Mouse (Mus musculus) neural tube, embryonic 13.5 days (tissue): ENCODE results near the gene Smarcd3. TPM values are rescaled to one million over a fixed set of nuclear protein-coding genes. Genes with fewer than 3 reads are reported as not detected.

Source experiments
- ATAC-seq: fragments of 200-750 bp; cut with Nextera tagmentation; 2 replicates; pipeline ENCODE4 v1.8.0; 2017; ENCODE audit warnings: low read depth, mild to moderate bottlenecking, moderate TSS enrichment, moderate library complexity
- H3K27ac ChIP-seq: fragments of 300-500 bp; sonication (generic); replicated peaks from 2 replicates; pipeline ENCODE4 v1.5.1; 2015; ENCODE audit warnings: moderate library complexity, mild to moderate bottlenecking, inconsistent platforms
- H3K27me3 ChIP-seq: fragments of 300-500 bp; sonication (generic); 2 replicates; pipeline ENCODE4 v1.6.1; 2015; ENCODE audit warnings: mild to moderate bottlenecking, inconsistent platforms
- H3K36me3 ChIP-seq: fragments of 300-500 bp; sonication (generic); 2 replicates; pipeline ENCODE4 v1.6.1; 2015; ENCODE audit warnings: mild to moderate bottlenecking, inconsistent platforms
- H3K4me1 ChIP-seq: fragments of 300-500 bp; sonication (generic); replicated peaks from 2 replicates; pipeline ENCODE4 v1.6.1; 2015; ENCODE audit warnings: inconsistent platforms
- H3K4me2 ChIP-seq: fragments of 300-500 bp; sonication (generic); 2 replicates; pipeline ENCODE4 v1.6.1; 2015; ENCODE audit warnings: inconsistent platforms, mild to moderate bottlenecking, moderate library complexity
- H3K4me3 ChIP-seq: fragments of 300-500 bp; sonication (generic); 2 replicates; pipeline ENCODE4 v1.5.1; 2015; ENCODE audit warnings: mild to moderate bottlenecking, inconsistent platforms
- H3K9ac ChIP-seq: fragments of 300-500 bp; sonication (generic); 2 replicates; pipeline ENCODE4 v1.6.1; 2015; ENCODE audit warnings: moderate library complexity, mild to moderate bottlenecking, inconsistent platforms
- H3K9me3 ChIP-seq: fragments of 300-500 bp; sonication (generic); 2 replicates; pipeline ENCODE4 v1.6.1; 2016; ENCODE audit warnings: inconsistent platforms
- WGBS: fragments of 180-500 bp; shearing (Covaris S2); methylation state at CpG from one replicate; pipeline ENCODE4 v1.1.7; 2015; 5-methylcytosine and 5-hydroxymethylcytosine counted together
- polyA plus RNA-seq: library from polyadenylated mRNA; unstranded; fragments of >200 nt; fragmentation: Nextera tagmentation; extraction: Ambion mirVana; gene quantifications from 2 replicates; pipeline ENCODE4 v1.2.1, GENCODE M21; 2015

Smarcd3 gene
- polyA plus RNA-seq, 1 experiment from 2014 or later = 91.1 TPM

GRCm38 (mm10) chr5:24639081-24639480 is 14.9 kb upstream of the Smarcd3 start:
- ATAC-seq = peak; percentile 32; the same call in 1 of the 2 replicates
- 69% methylated on average over 6 of the region's 6 CpGs for WGBS

GRCm38 (mm10) chr5:24638131-24638530 is 13.9 kb upstream of the Smarcd3 start:
- H3K4me1 ChIP-seq = no peaks in the 10 kb centered on the region
- no peaks in the 10 kb centered on the region for H3K36me3 ChIP-seq
- no peak for ATAC-seq
- H3K4me3 ChIP-seq = no peak overlapping the region
- 55% methylated on average over 6 of the region's 6 CpGs for WGBS
- H3K9ac ChIP-seq = no peak overlapping the region
- H3K9me3 ChIP-seq = no peaks in the 10 kb centered on the region
- no peaks in the 10 kb centered on the region for H3K27me3 ChIP-seq
- H3K4me2 ChIP-seq = no peak overlapping the region
- no peak overlapping the region for H3K27ac ChIP-seq

More at GRCm38 (mm10) chr5:24639081-24639480, 14.9 kb upstream of the Smarcd3 start:
- H3K27me3 ChIP-seq = no peaks in the 10 kb centered on the region
- H3K4me3 ChIP-seq = no peak overlapping the region
- H3K4me1 ChIP-seq = no peaks in the 10 kb centered on the region
- H3K9me3 ChIP-seq = no peaks in the 10 kb centered on the region
- H3K4me2 ChIP-seq = no peak overlapping the region
- no peak overlapping the region; the same call in 1 of the 2 replicates for H3K9ac ChIP-seq
- H3K36me3 ChIP-seq = no peaks in the 10 kb centered on the region
- H3K27ac ChIP-seq = no peak overlapping the region

- Histone ChIP-seq H3K4me1 (no peaks in the 10 kb centered on the region), H3K4me3 (no peak overlapping the region), H3K27me3 (no peaks in the 10 kb centered on the region), H3K36me3 (no peaks in the 10 kb centered on the region), H3K9me3 (no peaks in the 10 kb centered on the region), H3K27ac (no peak overlapping the region), H3K9ac (no peak overlapping the region), H3K4me2 (no peak overlapping the region)
- ATAC-seq = no peak
- WGBS = 77% methylated on average over 4 of the region's 4 CpGs
These were observed 12.8 kb upstream of the Smarcd3 start for GRCm38 (mm10) chr5:24636987-24637386.

DNA sequence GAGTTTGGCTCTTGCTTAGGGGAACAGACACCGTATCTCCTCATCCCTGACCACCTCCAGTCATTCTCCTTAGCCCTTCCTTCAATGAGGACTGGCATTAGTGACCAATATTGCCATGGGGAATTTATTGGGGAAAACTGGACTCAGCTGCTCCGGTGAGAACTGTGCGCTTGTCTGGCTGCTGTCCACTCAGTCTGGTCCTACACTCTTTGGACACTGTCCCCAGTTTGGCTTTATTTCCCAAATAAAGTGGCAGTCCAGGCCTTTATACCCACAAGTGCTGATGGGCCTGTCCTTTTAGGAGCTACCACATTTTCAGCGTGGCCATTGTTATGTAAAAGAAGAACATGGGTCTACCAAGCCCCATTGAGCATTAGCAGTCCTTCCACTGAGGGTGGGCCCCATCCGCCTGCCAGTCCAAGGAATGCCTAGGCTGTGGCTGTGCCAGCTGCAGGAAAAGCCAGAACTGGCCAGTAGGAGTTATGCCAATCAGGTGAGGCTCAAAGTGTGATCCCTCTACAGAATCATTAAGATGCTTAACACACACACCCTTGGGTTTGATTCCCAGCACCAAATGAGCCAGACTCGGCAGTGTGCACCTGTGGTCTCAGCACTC is 11.4 kb upstream of the Smarcd3 start:
- WGBS = 54% methylated on average over 6 of the region's 6 CpGs
- ATAC-seq = no peak

GRCm38 (mm10) chr5:24635093-24635492 is 10.9 kb upstream of the Smarcd3 start:
- 55% methylated on average over 1 of the region's 1 CpGs for whole genome bisulfite sequencing
- ATAC-seq = no peak
- Histone ChIP-seq H3K27ac (no peak overlapping the region), H3K36me3 (no peaks in the 10 kb centered on the region), H3K4me2 (no peak overlapping the region), H3K4me1 (no peaks in the 10 kb centered on the region), H3K9me3 (no peaks in the 10 kb centered on the region), H3K4me3 (no peak overlapping the region), H3K9ac (no peak overlapping the region), H3K27me3 (no peaks in the 10 kb centered on the region)

More for the DNA sequence above, 11.4 kb upstream of the Smarcd3 start:
- Histone ChIP-seq H3K9ac (no peak overlapping the region), H3K4me1 (no peaks in the 10 kb centered on the region), H3K27me3 (no peaks in the 10 kb centered on the region), H3K36me3 (no peaks in the 10 kb centered on the region), H3K27ac (no peak overlapping the region), H3K4me3 (no peak overlapping the region), H3K4me2 (no peak overlapping the region), H3K9me3 (no peaks in the 10 kb centered on the region)

- WGBS = 72% methylated on average over 3 of the region's 3 CpGs
- Histone ChIP-seq H3K27ac (no peak overlapping the region), H3K9me3 (no peaks in the 10 kb centered on the region), H3K4me2 (no peak overlapping the region), H3K36me3 (no peaks in the 10 kb centered on the region), H3K27me3 (peaks cover 9% of the 10 kb centered on the region; the same call in 1 of the 2 replicates), H3K9ac (no peak overlapping the region), H3K4me1 (peaks cover 3% of the 10 kb centered on the region), H3K4me3 (no peak overlapping the region)
- no peak for ATAC-seq
These were observed 5.5 kb upstream of the Smarcd3 start for GRCm38 (mm10) chr5:24629712-24630111.

DNA sequence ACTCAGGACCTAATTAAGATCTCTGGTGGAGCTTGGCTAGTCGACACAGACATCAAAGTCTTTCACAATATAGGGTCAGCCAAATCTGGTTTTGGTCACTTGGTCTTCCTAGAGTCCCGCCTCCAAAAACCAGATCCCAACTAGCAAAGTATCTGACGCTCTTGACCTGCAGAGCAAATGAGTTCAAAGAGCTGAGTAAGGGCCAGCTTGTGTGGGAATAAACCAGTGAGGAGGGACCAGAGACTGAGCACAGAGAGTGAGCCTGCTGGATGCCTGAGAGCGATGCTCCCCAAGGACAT is 560 bp upstream of the Smarcd3 start:
- H3K36me3 ChIP-seq = no peaks in the 10 kb centered on the region
- peak overlapping the region; percentile 62 for H3K4me3 ChIP-seq
- H3K4me1 ChIP-seq = peaks cover 30% of the 10 kb centered on the region
- peak overlapping the region; percentile 81; the same call in 1 of the 2 replicates for H3K9ac ChIP-seq
- H3K9me3 ChIP-seq = no peaks in the 10 kb centered on the region
- H3K4me2 ChIP-seq = peak overlapping the region; percentile 71
- H3K27me3 ChIP-seq = peaks cover 24% of the 10 kb centered on the region
- 38% methylated on average over 4 of the region's 4 CpGs for WGBS
- no peak overlapping the region for H3K27ac ChIP-seq
- ATAC-seq = no peak

DNA sequence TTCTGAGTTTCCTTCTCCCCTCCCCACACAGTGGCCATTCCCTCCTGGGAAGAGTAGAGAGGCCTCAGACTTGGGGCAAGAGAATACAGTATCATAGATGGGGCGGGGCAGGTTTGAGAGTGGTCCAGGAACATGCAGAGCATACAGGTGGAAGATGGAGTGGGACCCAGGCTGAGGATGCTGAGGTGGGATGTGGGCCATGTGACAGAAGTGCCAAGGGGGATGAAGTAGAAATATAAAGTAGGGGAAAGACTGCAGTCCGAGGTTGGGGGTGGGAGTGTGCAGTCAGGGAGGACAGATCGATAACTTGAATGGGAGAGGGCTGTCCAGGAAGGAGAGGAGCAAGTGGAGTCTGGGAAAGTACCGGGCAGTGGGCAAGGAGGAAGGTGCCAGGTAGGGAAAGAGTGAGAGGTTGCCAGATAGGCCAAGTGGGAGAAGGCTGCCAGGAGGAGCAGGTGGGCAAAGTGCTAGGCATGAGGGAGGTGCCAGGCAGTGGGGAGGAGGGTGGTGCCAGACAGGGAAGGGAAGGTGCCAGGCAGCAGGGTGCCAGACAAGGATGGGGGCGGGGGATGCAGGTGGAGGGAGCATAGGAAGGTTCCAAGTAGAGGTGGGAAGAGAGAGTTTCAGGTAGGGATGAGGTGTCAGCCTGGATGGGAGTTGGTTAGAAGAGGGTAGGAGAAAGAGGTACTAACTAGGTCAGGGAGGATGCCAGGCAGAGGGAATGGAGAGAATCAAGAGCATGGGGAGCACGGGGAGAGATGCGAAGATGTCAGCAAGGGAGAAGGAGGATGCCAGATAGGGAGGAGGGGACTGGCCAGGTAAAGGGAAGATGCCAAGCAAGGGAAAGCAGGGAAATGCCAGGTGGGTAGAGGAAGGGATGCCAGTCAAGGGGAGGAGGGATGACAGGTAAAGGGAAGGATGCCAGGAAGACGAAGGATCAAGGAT is 898 bp downstream of the Smarcd3 start:
- peak overlapping the region; percentile 62 for H3K4me3 ChIP-seq
- ATAC-seq = peak; percentile 0; the same call in 1 of the 2 replicates
- peaks cover 30% of the 10 kb centered on the region for H3K4me1 ChIP-seq
- peak overlapping the region; percentile 81 for H3K9ac ChIP-seq
- H3K4me2 ChIP-seq = peak overlapping the region; percentile 71
- 42% methylated on average over 8 of the region's 8 CpGs for WGBS
- H3K27ac ChIP-seq = no peak overlapping the region; the same call in 1 of the 2 replicates
- H3K36me3 ChIP-seq = 0 out of 2 replicates have a peak, but pooled peaks cover 5% of the 10 kb centered on the region
- H3K9me3 ChIP-seq = no peaks in the 10 kb centered on the region
- H3K27me3 ChIP-seq = peaks cover 19% of the 10 kb centered on the region

DNA sequence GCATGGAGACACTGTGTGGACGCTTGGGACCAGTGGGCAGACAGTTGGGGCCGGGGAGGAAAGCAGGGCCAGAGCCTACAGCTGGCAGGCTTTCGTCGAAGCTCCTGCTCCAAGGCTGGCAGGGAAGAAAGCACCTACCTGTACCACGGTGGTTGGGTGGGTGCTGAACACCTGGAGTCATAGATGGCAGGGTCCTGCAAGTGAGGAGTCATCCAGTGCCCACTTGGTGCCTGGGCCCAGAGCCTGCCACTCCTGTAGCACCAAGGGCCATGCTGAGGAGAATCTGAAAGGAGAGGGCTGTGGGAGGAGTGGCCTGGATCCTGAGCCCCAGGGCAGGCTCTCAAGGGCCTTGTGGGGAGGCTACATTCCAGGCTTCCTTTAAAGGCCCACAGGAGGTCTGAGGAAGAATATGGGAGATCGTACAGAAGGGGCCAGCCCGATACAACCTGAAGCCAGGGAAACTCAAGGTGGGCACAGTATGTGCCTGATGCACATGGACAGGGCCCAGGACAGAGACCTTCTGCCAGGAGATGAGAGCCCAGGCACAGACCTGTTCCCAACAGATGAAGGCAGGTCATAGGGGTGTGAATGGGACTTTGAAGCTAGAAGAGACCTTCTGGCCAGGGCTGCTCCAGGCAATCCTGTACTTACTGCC is 1.7 kb downstream of the Smarcd3 start:
- no peak overlapping the region for H3K4me3 ChIP-seq
- peak overlapping the region; percentile 81 for H3K9ac ChIP-seq
- ATAC-seq = no peak
- WGBS = 75% methylated on average over 7 of the region's 7 CpGs
- no peak overlapping the region for H3K4me2 ChIP-seq
- H3K27ac ChIP-seq = no peak overlapping the region
- 0 out of 2 replicates have a peak, but pooled peaks cover 5% of the 10 kb centered on the region for H3K36me3 ChIP-seq
- H3K27me3 ChIP-seq = peaks cover 19% of the 10 kb centered on the region
- no peaks in the 10 kb centered on the region for H3K9me3 ChIP-seq
- H3K4me1 ChIP-seq = peaks cover 30% of the 10 kb centered on the region

DNA sequence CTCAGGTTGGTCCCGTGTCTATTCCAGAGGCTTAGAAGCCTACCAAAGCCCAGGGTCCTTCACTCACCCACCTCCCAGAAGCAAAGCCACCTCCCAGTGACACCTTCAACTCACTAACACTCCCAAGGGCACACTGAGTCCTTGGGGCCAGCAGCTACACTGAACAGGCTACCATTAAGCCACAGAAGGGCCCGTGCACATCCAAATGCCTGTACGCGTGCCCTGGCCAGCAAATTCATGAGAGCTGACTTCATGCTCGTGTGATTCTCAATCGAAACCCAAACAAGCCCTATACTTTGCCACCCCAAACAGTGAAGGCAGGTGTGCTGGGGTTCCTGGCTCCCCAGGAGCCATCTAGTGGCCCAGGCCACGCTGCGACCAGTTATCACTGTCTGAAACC is 3.6 kb downstream of the Smarcd3 start:
- peak overlapping the region; percentile 6; the same call in 1 of the 2 replicates for H3K9ac ChIP-seq
- 76% methylated on average over 8 of the region's 8 CpGs for WGBS
- no peaks in the 10 kb centered on the region for H3K9me3 ChIP-seq
- H3K4me2 ChIP-seq = no peak overlapping the region
- H3K4me3 ChIP-seq = no peak overlapping the region
- no peak overlapping the region for H3K27ac ChIP-seq
- H3K4me1 ChIP-seq = peaks cover 30% of the 10 kb centered on the region
- H3K27me3 ChIP-seq = peaks cover 17% of the 10 kb centered on the region
- 0 out of 2 replicates have a peak, but pooled peaks cover 5% of the 10 kb centered on the region for H3K36me3 ChIP-seq
- no peak for ATAC-seq

- H3K27me3 ChIP-seq = peaks cover 16% of the 10 kb centered on the region; the same call in 1 of the 2 replicates
- H3K9me3 ChIP-seq = no peaks in the 10 kb centered on the region
- no peak overlapping the region for H3K27ac ChIP-seq
- peaks cover 30% of the 10 kb centered on the region for H3K4me1 ChIP-seq
- 0 out of 2 replicates have a peak, but pooled peaks cover 5% of the 10 kb centered on the region for H3K36me3 ChIP-seq
- H3K9ac ChIP-seq = no peak overlapping the region
- no peak for ATAC-seq
- 79% methylated on average over 8 of the region's 8 CpGs for WGBS
- no peak overlapping the region for H3K4me2 ChIP-seq
- H3K4me3 ChIP-seq = no peak overlapping the region
These were observed 4.1 kb downstream of the Smarcd3 start for GRCm38 (mm10) chr5:24620116-24620515.

GRCm38 (mm10) chr5:24618921-24619320 is 5.3 kb downstream of the Smarcd3 start:
- H3K36me3 ChIP-seq = 0 out of 2 replicates have a peak, but pooled peaks cover 5% of the 10 kb centered on the region
- 80% methylated on average over 3 of the region's 3 CpGs for WGBS
- no peak overlapping the region for H3K4me2 ChIP-seq
- H3K4me3 ChIP-seq = no peak overlapping the region
- H3K9me3 ChIP-seq = no peaks in the 10 kb centered on the region
- H3K9ac ChIP-seq = no peak overlapping the region
- H3K4me1 ChIP-seq = peaks cover 20% of the 10 kb centered on the region
- no peak for ATAC-seq
- H3K27me3 ChIP-seq = peaks cover 16% of the 10 kb centered on the region; the same call in 1 of the 2 replicates
- H3K27ac ChIP-seq = no peak overlapping the region
